Mouse (Mus musculus) heart, postnatal 0 days (tissue): ENCODE data around the gene Dnal4.

Experiments used
- CTCF ChIP-seq: IDR thresholded peaks from 2 replicates; pipeline ENCODE4 v1.5.1; 2016; ENCODE audit warnings: antibody characterized with exemption, control low read depth, low read depth
- EP300 ChIP-seq: IDR thresholded peaks from 2 replicates; pipeline ENCODE4 v1.6.1; 2016; ENCODE audit warnings: antibody characterized with exemption, low read depth

GRCm38 (mm10) chr15:79766168-79766567 lies 11.5 kb downstream of the Dnal4 start:
- TF ChIP-seq CTCF (no peak), EP300 (no peak)
